Mouse (Mus musculus) embryonic facial prominence, embryonic 12.5 days (tissue): ENCODE measurements around the gene Rab1b. TPM values are rescaled to one million over a fixed set of nuclear protein-coding genes. Genes with fewer than 3 reads are reported as not detected.

Experiments used
- ATAC-seq: fragments of 200-750 bp; cut with Nextera tagmentation; 2 replicates; pipeline ENCODE4 v1.8.0; 2017; ENCODE audit not compliant: insufficient number of reproducible peaks, insufficient read depth, low FRiP score, low TSS enrichment
- H3K27ac ChIP-seq: fragments of 300-500 bp; sonication (generic); 2 replicates; pipeline ENCODE4 v1.5.1; 2016; ENCODE audit warnings: mild to moderate bottlenecking
- H3K27me3 ChIP-seq: fragments of 300-500 bp; sonication (generic); 2 replicates; pipeline ENCODE4 v1.6.1; 2016; ENCODE audit warnings: mild to moderate bottlenecking, moderate library complexity
- H3K36me3 ChIP-seq: fragments of 300-500 bp; sonication (generic); 2 replicates; pipeline ENCODE4 v1.6.1; 2016; ENCODE audit warnings: mild to moderate bottlenecking
- H3K4me1 ChIP-seq: fragments of 300-500 bp; sonication (generic); 2 replicates; pipeline ENCODE4 v1.6.1; 2016
- H3K4me2 ChIP-seq: fragments of 300-500 bp; sonication (generic); replicated peaks from 2 replicates; pipeline ENCODE4 v1.6.1; 2016; ENCODE audit warnings: mild to moderate bottlenecking, moderate library complexity
- H3K4me3 ChIP-seq: fragments of 300-500 bp; sonication (generic); 2 replicates; pipeline ENCODE4 v1.5.1; 2016; ENCODE audit warnings: mild to moderate bottlenecking
- H3K9ac ChIP-seq: fragments of 300-500 bp; sonication (generic); 2 replicates; pipeline ENCODE4 v1.6.1; 2016; ENCODE audit warnings: mild to moderate bottlenecking, moderate library complexity
- H3K9me3 ChIP-seq: fragments of 300-500 bp; sonication (generic); 2 replicates; pipeline ENCODE4 v1.6.1; 2016; ENCODE audit warnings: mild to moderate bottlenecking, moderate library complexity
- WGBS: fragments of 180-500 bp; shearing (Covaris S2); methylation state at CpG from one replicate; pipeline ENCODE4 v1.1.7; 2016; 5-methylcytosine and 5-hydroxymethylcytosine counted together
- polyA plus RNA-seq: library from polyadenylated mRNA; unstranded; fragments of >200 nt; fragmentation: Nextera tagmentation; extraction: Ambion mirVana; gene quantifications from 2 replicates; pipeline ENCODE4 v1.2.1, GENCODE M21; 2016

Gene Rab1b
- polyA plus RNA-seq, 1 experiment from 2014 or later: 248 TPM

DNA sequence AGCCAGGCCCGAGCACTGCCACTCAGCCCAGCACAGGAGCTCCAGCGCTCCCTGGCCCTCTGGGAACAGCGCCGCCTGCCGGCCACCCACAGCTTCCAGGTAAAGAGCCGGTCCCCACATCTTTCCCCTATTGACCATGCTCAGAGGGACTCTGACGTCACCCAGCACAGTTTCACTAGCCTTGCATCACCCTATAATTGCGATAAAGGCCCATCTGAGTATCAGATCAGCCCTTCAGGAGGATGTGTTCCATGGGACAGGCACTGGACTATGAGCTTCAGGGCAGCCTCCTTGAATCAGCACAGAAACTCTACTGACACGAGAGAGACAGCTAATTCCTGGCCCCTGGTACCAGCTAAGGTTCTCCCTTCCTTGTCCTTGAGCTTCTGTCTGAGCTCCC is 53.0 kb downstream of the Rab1b start:
- no peak overlapping the region for H3K27ac ChIP-seq
- no peak overlapping the region for H3K9ac ChIP-seq
- 14% methylated on average over 9 of the region's 9 CpGs for WGBS
- H3K27me3 ChIP-seq: peaks cover 47% of the 10 kb centered on the region
- no peak overlapping the region for H3K4me2 ChIP-seq
- no peaks in the 10 kb centered on the region for H3K9me3 ChIP-seq
- H3K36me3 ChIP-seq: peaks cover 8% of the 10 kb centered on the region; the same call in 1 of the 2 replicates
- no peak for ATAC-seq
- 0 out of 2 replicates have a peak overlapping the region, but pooled peaks have one; percentile 1 for H3K4me3 ChIP-seq
- H3K4me1 ChIP-seq: peaks cover 49% of the 10 kb centered on the region

DNA sequence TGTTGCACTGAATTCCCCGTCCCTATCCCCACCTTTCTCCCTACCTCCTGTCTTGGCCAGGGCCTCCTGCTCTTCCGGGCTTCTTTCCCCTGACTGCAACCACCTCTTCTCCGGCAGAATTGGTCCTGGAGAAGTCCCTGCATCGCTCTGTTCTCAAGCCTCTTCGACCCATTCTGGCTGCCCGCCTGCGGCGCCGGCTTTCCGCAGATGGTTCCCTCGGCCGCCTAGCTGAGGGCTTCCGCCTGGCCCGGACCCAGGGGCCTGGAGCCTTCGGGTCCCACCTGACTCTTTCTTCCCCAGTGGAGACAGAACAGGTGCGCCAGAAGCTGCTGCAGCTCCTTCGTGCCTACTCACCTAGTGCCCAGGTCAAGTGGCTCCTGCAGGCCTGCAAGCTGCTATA is 54.0 kb downstream of the Rab1b start:
- Histone ChIP-seq H3K9ac (no peak overlapping the region), H3K36me3 (peaks cover 17% of the 10 kb centered on the region), H3K27me3 (peaks cover 47% of the 10 kb centered on the region), H3K4me2 (no peak overlapping the region), H3K9me3 (no peaks in the 10 kb centered on the region), H3K4me3 (no peak overlapping the region), H3K4me1 (peaks cover 39% of the 10 kb centered on the region), H3K27ac (no peak overlapping the region)
- ATAC-seq: no peak
- WGBS: 61% methylated on average over 17 of the region's 17 CpGs

DNA sequence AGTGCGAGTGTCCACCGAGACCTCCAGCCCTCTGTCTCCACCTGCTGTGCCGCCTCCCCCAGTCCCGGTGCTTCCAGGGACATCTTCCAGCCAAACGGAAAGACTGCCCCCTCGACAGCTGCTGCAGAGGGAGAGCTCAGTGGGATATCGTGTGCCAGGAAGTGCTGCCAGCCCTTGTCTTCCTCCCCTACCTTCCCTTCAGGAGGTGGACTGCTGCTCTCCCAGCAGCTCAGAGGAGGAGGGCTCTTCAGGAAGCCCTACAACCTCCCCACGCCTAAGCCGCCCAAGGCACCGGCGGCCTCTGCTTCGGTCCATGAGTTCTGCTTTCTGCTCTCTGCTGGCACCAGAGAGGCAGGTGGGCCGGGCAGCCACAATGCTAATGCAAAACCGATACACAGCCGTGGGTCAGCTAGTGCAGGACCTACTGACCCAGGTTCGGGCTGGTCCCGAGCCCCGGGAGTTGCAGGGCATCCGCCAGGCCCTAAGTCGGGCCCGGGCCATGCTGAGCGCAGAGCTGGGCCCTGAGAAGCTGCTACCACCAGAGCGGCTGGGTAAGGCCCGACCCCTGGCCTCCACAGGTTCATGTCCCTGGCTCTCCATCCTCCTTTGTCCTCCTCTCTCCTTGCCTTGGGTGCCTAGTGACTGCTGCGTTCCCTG is 54.6 kb downstream of the Rab1b start:
- Histone ChIP-seq H3K4me1 (peaks cover 39% of the 10 kb centered on the region), H3K9ac (no peak overlapping the region; the same call in 1 of the 2 replicates), H3K27me3 (peaks cover 47% of the 10 kb centered on the region), H3K27ac (no peak overlapping the region), H3K4me2 (no peak overlapping the region), H3K9me3 (no peaks in the 10 kb centered on the region), H3K4me3 (no peak overlapping the region), H3K36me3 (peaks cover 23% of the 10 kb centered on the region)
- no peak for ATAC-seq
- 31% methylated on average over 25 of the region's 25 CpGs for WGBS

- WGBS: 42% methylated on average over 3 of the region's 3 CpGs
- peak overlapping the region; percentile 38 for H3K4me2 ChIP-seq
Observed at GRCm38 (mm10) chr19:5051515-5051914, 55.4 kb downstream of the Rab1b start.

GRCm38 (mm10) chr19:5051031-5051430 is 55.8 kb downstream of the Rab1b start:
- no peak overlapping the region for H3K9ac ChIP-seq
- H3K4me1 ChIP-seq: peaks cover 29% of the 10 kb centered on the region
- peak overlapping the region; percentile 13; the same call in 1 of the 2 replicates for H3K4me3 ChIP-seq
- H3K27me3 ChIP-seq: peaks cover 47% of the 10 kb centered on the region
- H3K36me3 ChIP-seq: peaks cover 34% of the 10 kb centered on the region
- H3K9me3 ChIP-seq: no peaks in the 10 kb centered on the region
- H3K27ac ChIP-seq: 0 out of 2 replicates have a peak overlapping the region, but pooled peaks have one; percentile 25
- WGBS: 6% methylated on average over 17 of the region's 17 CpGs
- peak; percentile 39; the same call in 1 of the 2 replicates for ATAC-seq
- peak overlapping the region; percentile 38 for H3K4me2 ChIP-seq

More at GRCm38 (mm10) chr19:5051515-5051914, 55.4 kb downstream of the Rab1b start:
- 0 out of 2 replicates have a peak overlapping the region, but pooled peaks have one; percentile 13 for H3K4me3 ChIP-seq
- no peak overlapping the region for H3K27ac ChIP-seq
- ATAC-seq: no peak
- no peak overlapping the region for H3K9ac ChIP-seq
- H3K36me3 ChIP-seq: peaks cover 30% of the 10 kb centered on the region
- peaks cover 47% of the 10 kb centered on the region for H3K27me3 ChIP-seq
- H3K4me1 ChIP-seq: peaks cover 34% of the 10 kb centered on the region
- H3K9me3 ChIP-seq: no peaks in the 10 kb centered on the region

- Histone ChIP-seq H3K4me3 (peak within 1 kb of the TSS; percentile 13; the same call in 1 of the 2 replicates), H3K4me1 (peaks cover 29% of the 10 kb centered on the region), H3K36me3 (peaks cover 34% of the 10 kb centered on the region), H3K4me2 (peak within 1 kb of the TSS; percentile 38), H3K9ac (no peak within 1 kb of the TSS), H3K27me3 (peaks cover 47% of the 10 kb centered on the region), H3K9me3 (no peaks in the 10 kb centered on the region), H3K27ac (0 out of 2 replicates have a peak within 1 kb of the TSS, but pooled peaks have one; percentile 25)
- WGBS: 12% methylated on average over 14 of the region's 14 CpGs
- no peak for ATAC-seq
Observed at GRCm38 (mm10) chr19:5050047-5050905, 56.6 kb downstream of the Rab1b start, which contains the start of gene Rin1. TSS of gene Rin1 (plus strand) at chr19:5050481.

DNA sequence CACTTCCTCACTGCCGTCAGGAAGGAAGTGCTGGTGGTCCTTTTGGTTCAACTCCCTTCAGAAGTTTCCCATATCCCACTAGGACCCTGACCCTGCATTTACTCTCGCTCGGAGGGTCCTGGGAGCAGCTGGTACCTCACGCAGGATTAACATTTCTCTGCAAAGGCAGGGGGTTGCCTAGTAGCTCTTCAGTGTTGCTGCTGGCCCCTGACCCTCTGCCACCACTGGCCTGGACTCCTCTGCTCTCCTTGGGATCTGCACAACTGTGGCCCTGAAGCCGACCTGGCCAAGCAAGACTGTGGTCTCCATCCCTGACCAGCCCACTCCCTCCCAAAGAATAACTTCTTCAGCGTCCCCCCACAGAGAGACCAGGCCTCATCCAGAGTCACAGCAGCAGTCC is 57.5 kb downstream of the Rab1b start:
- 75% methylated on average over 6 of the region's 6 CpGs for WGBS
- no peak overlapping the region for H3K27ac ChIP-seq
- H3K9me3 ChIP-seq: no peaks in the 10 kb centered on the region
- no peak overlapping the region for H3K9ac ChIP-seq
- H3K27me3 ChIP-seq: peaks cover 44% of the 10 kb centered on the region
- ATAC-seq: no peak
- H3K36me3 ChIP-seq: peaks cover 34% of the 10 kb centered on the region
- peaks cover 29% of the 10 kb centered on the region for H3K4me1 ChIP-seq
- H3K4me2 ChIP-seq: no peak overlapping the region
- no peak overlapping the region for H3K4me3 ChIP-seq

Other genes starting within 250 kb of the Rab1b start
- gene Actn3, start 229.2 kb downstream of the Rab1b start, polyA plus RNA-seq: 6.0 and 6.8 TPM in 2 replicates
- 12.0 and 12.1 TPM in 2 replicates for gene Zdhhc24, start 228.4 kb downstream of the Rab1b start, polyA plus RNA-seq
- gene Bbs1, start 200.4 kb downstream of the Rab1b start, polyA plus RNA-seq: 5.6 and 5.7 TPM in 2 replicates
- gene Dpp3, start 178.8 kb downstream of the Rab1b start, polyA plus RNA-seq: 144 and 147 TPM in 2 replicates
- 3.2 and 3.7 TPM in 2 replicates for gene Peli3, start 163.9 kb downstream of the Rab1b start, polyA plus RNA-seq
- gene Mrpl11, start 144.9 kb downstream of the Rab1b start, polyA plus RNA-seq: 141 and 142 TPM in 2 replicates
- gene Npas4, start 116.8 kb downstream of the Rab1b start, polyA plus RNA-seq: 0.08 TPM in 1 of 2 replicates, not detected in the other
- 4.7 and 5.1 TPM in 2 replicates for gene Slc29a2, start 83.2 kb downstream of the Rab1b start, polyA plus RNA-seq
- gene B4gat1, start 68.2 kb downstream of the Rab1b start, polyA plus RNA-seq: 46.4 and 48.1 TPM in 2 replicates
- 3.5 and 4.7 TPM in 2 replicates for gene AC124502.3, start 68.2 kb downstream of the Rab1b start, polyA plus RNA-seq
- 38.4 and 45.4 TPM in 2 replicates for gene Brms1, start 65.7 kb downstream of the Rab1b start, polyA plus RNA-seq
- 1.8 and 2.4 TPM in 2 replicates for gene Rin1, start 56.6 kb downstream of the Rab1b start, polyA plus RNA-seq
- gene Cd248, start 39.0 kb downstream of the Rab1b start, polyA plus RNA-seq: 54.4 and 64.3 TPM in 2 replicates
- 2.9 and 3.7 TPM in 2 replicates for gene Tmem151a, start 21.5 kb downstream of the Rab1b start, polyA plus RNA-seq
- gene Yif1a, start 18.5 kb downstream of the Rab1b start, polyA plus RNA-seq: 67.3 and 73.4 TPM in 2 replicates
- gene Cnih2, start 8.6 kb downstream of the Rab1b start, polyA plus RNA-seq: 69.7 and 74.9 TPM in 2 replicates
- gene Klc2, start 11.5 kb upstream of the Rab1b start, polyA plus RNA-seq: 30.6 and 35.3 TPM in 2 replicates
- gene Pacs1, start 166.0 kb upstream of the Rab1b start, polyA plus RNA-seq: 31.3 and 32.2 TPM in 2 replicates
- 386 and 406 TPM in 2 replicates for gene Sf3b2, start 188.4 kb upstream of the Rab1b start, polyA plus RNA-seq
- gene Gal3st3, start 191.3 kb upstream of the Rab1b start, polyA plus RNA-seq: 8.1 and 8.5 TPM in 2 replicates
- gene Catsper1, start 228.7 kb upstream of the Rab1b start, polyA plus RNA-seq: not detected in 2 replicates
- 0.52 and 1.3 TPM in 2 replicates for gene Cst6, start 242.5 kb upstream of the Rab1b start, polyA plus RNA-seq